Mouse (Mus musculus): Measurements from ENCODE around the gene Gja4.

DNA sequence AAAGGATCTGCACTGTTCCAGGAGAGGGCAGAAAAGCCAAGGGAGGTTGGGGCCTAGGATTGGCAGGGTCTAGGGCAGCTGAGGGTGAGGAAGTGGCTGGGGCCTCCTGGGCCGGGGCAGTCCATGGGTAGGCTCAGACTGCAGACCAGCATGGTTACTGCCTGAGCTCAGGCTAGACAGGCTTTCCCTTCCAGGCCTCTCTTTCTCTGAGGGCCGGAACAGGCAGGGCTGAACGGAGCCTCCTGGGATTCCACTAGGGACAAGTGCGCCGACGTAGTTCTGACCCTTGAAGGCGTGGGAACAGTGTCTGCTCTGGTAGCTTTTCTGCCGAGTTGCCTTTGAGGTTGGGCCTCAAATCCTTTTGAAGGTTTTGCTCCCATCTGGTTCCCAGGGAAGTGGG, 1.9 kb upstream of the Gja4 start:
- no peak for TF ChIP-seq MYOD1 (IDR thresholded peaks at IDR 0.05; ENCODE audit: control insufficient read depth in 1 of 3, insufficient read length in 2 of 3, low read depth in 2 of 3)
- TF ChIP-seq CEBPB (IDR thresholded peaks at IDR 0.05; ENCODE audit: insufficient read depth, poor library complexity, severe bottlenecking) = no peak
- TF ChIP-seq POLR2A (IDR thresholded peaks at IDR 0.05; ENCODE audit: insufficient read length, low read depth) = no peak
- no peak for TF ChIP-seq USF1 (IDR thresholded peaks at IDR 0.05; ENCODE audit: low read depth)
- TF ChIP-seq TCF3 (IDR thresholded peaks at IDR 0.05; ENCODE audit: insufficient read length, low read depth) = no peak

Measured in myocyte (in vitro differentiated cells).